Mouse (Mus musculus): ENCODE results near the gene Syn3.

DNA sequence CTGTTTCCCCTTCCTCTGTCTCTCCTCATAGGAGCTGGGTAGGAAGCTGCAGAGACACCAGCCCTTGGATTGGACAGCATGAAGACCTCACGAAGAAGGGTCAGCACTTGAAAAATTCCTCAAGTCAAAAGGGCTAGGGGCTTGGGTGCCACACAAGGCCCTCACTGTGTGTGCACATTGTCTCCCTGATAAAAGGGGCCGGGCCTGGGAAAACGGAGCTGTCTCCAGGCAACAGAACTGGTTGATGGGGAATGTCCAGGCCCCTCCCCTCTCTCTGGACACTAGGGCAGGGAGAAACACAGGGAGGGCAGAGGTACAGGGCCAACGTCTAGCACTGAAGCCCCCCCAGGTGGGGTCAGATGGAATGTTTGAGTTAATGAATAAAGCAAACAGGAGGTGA, 41.5 kb downstream of the Syn3 start:
- TF ChIP-seq CTCF (IDR thresholded peaks at IDR 0.05; ENCODE audit: extremely low read depth, insufficient read depth, insufficient read length, insufficient replicate concordance) (no peak), POLR2A (IDR thresholded peaks at IDR 0.05; ENCODE audit: low read depth, low read length) (no peak)
